ENCODE assay signal across 8 mouse cellular contexts in genomic region chr7:70365401-70365811, GRCm38 (mm10). TPM values are rescaled to one million over a fixed set of nuclear protein-coding genes. Genes with fewer than 3 reads are reported as not detected.
A peak's percentile ranks its signal among the peaks of the same experiment; 100 is the strongest.
DNase-seq lines count a peak whose midpoint lies in the region; ATAC-seq lines count a peak whose summit lies in the region.

No protein-coding gene starts in this region.

- H3K4me3 ChIP-seq in lung, embryonic 16.5 days (ENCODE audit: low read length): peak overlapping the region; percentile 72
- peak overlapping the region; percentile 56 for H3K4me3 ChIP-seq in hindbrain, embryonic 11.5 days (ENCODE audit: low read depth, low read length)
- H3K4me3 ChIP-seq in limb, embryonic 13.5 days: peak overlapping the region; percentile 52

- H3K27ac ChIP-seq in lung, embryonic 16.5 days (ENCODE audit: low read length): peak overlapping the region; percentile 98
- H3K27ac ChIP-seq in hindbrain, embryonic 11.5 days (ENCODE audit: low read depth, low read length): peak overlapping the region; percentile 93
- H3K27ac ChIP-seq in limb, embryonic 13.5 days: peak overlapping the region; percentile 86

- intact Hi-C loops in gastrocnemius, postnatal 14 days (cut with DNase I; ENCODE audit: low total_unique reads): no loop called here

- H3K4me1 ChIP-seq in lung, embryonic 16.5 days (replicated peaks; ENCODE audit: control insufficient read depth, insufficient read depth, low read length): peaks cover 10% of the 10 kb centered on the region
- peaks cover 11% of the 10 kb centered on the region for H3K4me1 ChIP-seq in hindbrain, embryonic 11.5 days (replicated peaks; ENCODE audit: control insufficient read depth, insufficient read depth, low read length)
- peaks cover 37% of the 10 kb centered on the region for H3K4me1 ChIP-seq in limb, embryonic 13.5 days

- H3K4me2 ChIP-seq in lung, embryonic 16.5 days (ENCODE audit: low read depth, low read length): peak overlapping the region; percentile 96
- peak overlapping the region; percentile 45 for H3K4me2 ChIP-seq in hindbrain, embryonic 11.5 days (replicated peaks; ENCODE audit: low read depth, low read length)
- H3K4me2 ChIP-seq in limb, embryonic 13.5 days (replicated peaks): peak overlapping the region; percentile 74

- no peaks in the 10 kb centered on the region for H3K36me3 ChIP-seq in lung, embryonic 16.5 days (ENCODE audit: control insufficient read depth, insufficient read depth, low read length)
- no peaks in the 10 kb centered on the region for H3K36me3 ChIP-seq in hindbrain, embryonic 11.5 days (ENCODE audit: control insufficient read depth, insufficient read depth, low read length)
- H3K36me3 ChIP-seq in limb, embryonic 13.5 days: no peaks in the 10 kb centered on the region

- H3K9me3 ChIP-seq in lung, embryonic 16.5 days (ENCODE audit: control insufficient read depth, low read length): no peaks in the 10 kb centered on the region
- H3K9me3 ChIP-seq in hindbrain, embryonic 11.5 days (ENCODE audit: control insufficient read depth, low read length): no peaks in the 10 kb centered on the region
- no peaks in the 10 kb centered on the region for H3K9me3 ChIP-seq in limb, embryonic 13.5 days

- under 1% methylated on average over 17 of the region's 17 CpGs for WGBS in lung, embryonic 16.5 days
- under 1% methylated on average over 17 of the region's 17 CpGs for WGBS in hindbrain, embryonic 11.5 days
- 0% methylated on average over 17 of the region's 17 CpGs for WGBS in limb, embryonic 13.5 days

- DNase-seq in lung, postnatal 36 days: no peak
- peak; percentile 77 for DNase-seq in embryo, embryonic 11 days
- DNase-seq in hindbrain, embryonic 11.5 days (ENCODE audit: low spot score): peak; percentile 73
- DNase-seq in ovary, postnatal 10 days (ENCODE audit: low spot score): peak; percentile 49
- no peak for DNase-seq in T-cell, adult 2 months (ENCODE audit: low spot score)
- no peak for DNase-seq in gastrocnemius, postnatal 14 days

- H3K27me3 ChIP-seq in lung, embryonic 16.5 days (ENCODE audit: control insufficient read depth, insufficient read depth, low read depth, low read length): no peaks in the 10 kb centered on the region
- peaks cover 10% of the 10 kb centered on the region for H3K27me3 ChIP-seq in hindbrain, embryonic 11.5 days (ENCODE audit: control insufficient read depth, insufficient read depth, low read length)
- H3K27me3 ChIP-seq in limb, embryonic 13.5 days: peaks cover 46% of the 10 kb centered on the region

- H3K9ac ChIP-seq in lung, embryonic 16.5 days (ENCODE audit: low read length): peak overlapping the region; percentile 88
- peak overlapping the region; percentile 88 for H3K9ac ChIP-seq in hindbrain, embryonic 11.5 days (ENCODE audit: low read depth, low read length)
- H3K9ac ChIP-seq in limb, embryonic 13.5 days: peak overlapping the region; percentile 72

- ATAC-seq in lung, embryonic 16.5 days (ENCODE audit: low read depth): no peak
- no peak for ATAC-seq in hindbrain, embryonic 11.5 days (ENCODE audit: low FRiP score)
- no peak for ATAC-seq in limb, embryonic 13.5 days (ENCODE audit: low FRiP score, low read depth)

RNA-seq across cellular contexts. Expression of gene Nr2f2, which starts 1.1 kb away (rescaled TPM):
- polyA plus RNA-seq in lung, embryonic 16.5 days (2015; fragmentation: Nextera tagmentation; extraction: Ambion mirVana): 83.5 and 95.7 TPM in 2 replicates
- polyA plus RNA-seq in hindbrain, embryonic 11.5 days (2014; fragmentation: Nextera tagmentation; extraction: Ambion mirVana): 95.6 and 120 TPM in 2 replicates
- 62.3 and 65.9 TPM in 2 replicates for polyA plus RNA-seq in limb, embryonic 13.5 days (2015; fragmentation: Nextera tagmentation; extraction: Ambion mirVana)
- total RNA-seq in gastrocnemius, postnatal 14 days (2021): 10 to 100 TPM; 22.2 to 30.2 TPM

Comparison
In these comparisons a context has a peak if more than half of its experiments do, and no peak if none do; other contexts are left out.
1. H3K4me2 ChIP-seq: peak in every context shown above with its lines; median percentile 96 in lung, embryonic 16.5 days; 74 in limb, embryonic 13.5 days; 45 in hindbrain, embryonic 11.5 days.
2. DNase-seq: peak in embryo, embryonic 11 days (single experiment), hindbrain, embryonic 11.5 days (single experiment) and ovary, postnatal 10 days (single experiment); none in lung, postnatal 36 days (single experiment), T-cell, adult 2 months (single experiment) and gastrocnemius, postnatal 14 days (single experiment).
3. Peak in every context shown above with its lines, with median percentiles within 50 percentile points of each other: H3K27ac ChIP-seq, H3K4me3 ChIP-seq and H3K9ac ChIP-seq.